Mouse (Mus musculus): ENCODE data around the gene 4930442H23Rik.
A peak's percentile ranks its signal among the peaks of the same experiment; 100 is the strongest.
"Not testable (repeated sequence)": the region's sequence is repeated elsewhere in the genome, so short reads cannot be mapped to it uniquely, and the experiment has no call there.

The 4930442H23Rik gene

DNA sequence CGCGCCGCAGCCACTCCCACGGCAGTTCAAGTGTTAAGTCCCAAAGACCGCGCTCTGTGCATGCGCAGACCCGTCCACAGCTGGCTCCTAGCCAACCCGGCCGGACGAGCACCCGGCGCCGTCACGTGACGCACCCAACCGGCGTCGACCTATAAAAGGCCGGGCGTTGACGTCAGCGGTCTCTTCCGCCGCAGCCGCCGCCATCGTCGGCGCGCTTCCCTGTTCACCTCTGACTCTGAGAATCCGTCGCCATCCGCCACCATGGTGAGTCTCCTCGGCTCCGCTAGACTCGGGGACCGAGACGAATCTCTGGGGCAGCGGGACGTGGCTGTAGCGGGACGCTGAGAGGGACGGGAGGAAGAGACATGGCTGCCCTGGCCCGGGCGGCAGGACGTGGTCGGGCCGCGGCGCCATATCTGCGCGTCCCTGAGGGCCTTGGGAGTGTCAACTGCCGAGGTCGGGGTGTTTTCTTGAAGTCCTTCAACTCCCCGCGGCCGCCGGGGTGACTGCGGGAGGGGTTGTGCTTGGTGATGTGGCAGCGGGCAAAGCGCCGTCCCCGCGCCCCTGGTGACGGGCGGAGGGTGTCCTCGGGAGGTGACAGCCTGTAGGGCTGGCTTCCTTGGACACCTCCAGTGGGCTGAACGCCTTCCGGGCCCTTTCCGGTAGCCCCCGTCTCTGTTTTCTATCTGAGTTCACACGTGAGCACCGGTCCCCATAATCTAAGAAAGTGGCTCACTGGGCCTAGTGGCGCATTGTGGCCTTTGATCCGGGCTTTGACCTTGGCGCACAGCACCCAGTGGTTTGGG is 7.0 kb downstream of the 4930442H23Rik start, which contains the start of gene Eef2:
Eef2 (plus strand) TSS at position 166 of the 806 bp plus-strand sequence.
- peak; percentile 99 for DNase-seq

DNA sequence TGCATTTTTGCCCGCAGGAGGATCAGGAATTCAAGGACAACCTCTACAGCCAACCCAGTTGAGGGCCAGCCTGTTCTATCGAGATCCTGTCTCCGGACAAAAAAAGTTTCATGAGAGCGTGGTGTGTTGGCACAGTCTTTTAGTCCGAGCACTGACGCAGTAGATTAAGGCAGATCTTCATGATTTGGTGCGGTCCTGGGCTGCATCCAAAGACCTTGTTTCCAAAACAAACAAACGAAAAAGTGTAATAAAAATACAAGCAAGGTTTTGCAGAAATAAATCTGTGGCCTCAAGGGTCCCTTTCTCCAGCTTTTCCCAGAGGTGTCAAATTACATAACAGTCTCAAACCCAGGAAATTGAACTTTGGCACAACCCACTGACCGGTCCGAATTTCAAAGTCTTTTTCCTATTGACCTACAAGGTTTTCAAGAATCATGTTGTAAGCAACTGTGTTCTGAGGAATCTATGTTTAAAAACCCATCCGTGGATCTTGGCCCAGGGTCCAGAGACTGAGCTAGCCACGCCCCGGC is 7.6 kb downstream of the 4930442H23Rik start:
- no peak for DNase-seq

DNA sequence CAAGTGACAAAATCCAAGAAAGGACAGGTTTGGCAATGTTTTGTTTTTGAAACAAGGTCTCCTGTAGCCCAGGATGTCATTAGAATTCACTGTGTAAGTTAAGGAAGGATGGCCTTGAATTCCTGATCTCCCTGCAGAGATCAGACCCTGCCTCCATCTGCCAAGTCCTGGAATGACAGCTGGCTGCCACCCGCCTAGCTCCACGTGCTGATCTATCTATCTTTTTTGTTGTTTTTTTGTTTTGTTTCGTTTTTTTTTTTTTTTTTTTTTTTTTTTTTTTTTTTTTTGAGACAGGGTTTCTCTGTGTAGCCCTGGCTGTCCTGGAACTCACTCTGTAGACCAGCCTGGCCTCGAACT is 8.3 kb downstream of the 4930442H23Rik start:
- not testable (repeated sequence) for DNase-seq

DNA sequence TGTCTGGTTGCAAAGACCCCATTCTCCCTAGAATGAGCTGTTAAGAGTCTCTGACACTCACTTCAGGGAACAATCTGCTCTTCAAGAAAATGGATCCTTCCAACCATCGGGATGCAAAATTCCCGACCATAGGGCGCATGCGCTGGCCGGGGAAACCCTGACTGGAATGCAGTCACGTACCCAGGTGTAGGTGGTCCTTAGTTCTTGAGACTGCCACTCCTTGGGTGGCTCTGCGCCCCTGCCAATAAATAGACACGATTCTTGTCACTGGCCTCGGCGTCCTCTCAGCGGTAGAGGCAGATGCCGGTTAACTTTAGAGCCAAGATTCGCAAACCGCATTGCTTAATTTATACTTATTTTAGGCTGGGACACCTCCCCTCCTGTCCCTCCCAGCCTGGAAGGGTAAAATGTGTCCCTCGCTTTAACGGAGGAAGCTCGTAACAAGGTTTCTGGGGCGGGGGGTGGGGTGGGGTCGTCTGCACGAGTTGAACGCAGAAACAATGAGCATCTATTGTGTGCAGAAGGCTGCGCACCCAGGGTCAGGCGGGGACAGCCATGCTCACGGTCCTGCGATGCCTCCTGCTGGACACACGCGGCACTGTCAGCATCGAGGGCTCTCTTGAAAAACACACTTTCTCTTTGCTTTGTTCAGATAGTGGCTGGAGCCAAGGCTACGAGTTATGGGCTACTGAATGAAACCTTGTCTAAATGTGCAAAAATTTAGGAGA is 8.9 kb downstream of the 4930442H23Rik start:
- peak; percentile 95 for DNase-seq

DNA sequence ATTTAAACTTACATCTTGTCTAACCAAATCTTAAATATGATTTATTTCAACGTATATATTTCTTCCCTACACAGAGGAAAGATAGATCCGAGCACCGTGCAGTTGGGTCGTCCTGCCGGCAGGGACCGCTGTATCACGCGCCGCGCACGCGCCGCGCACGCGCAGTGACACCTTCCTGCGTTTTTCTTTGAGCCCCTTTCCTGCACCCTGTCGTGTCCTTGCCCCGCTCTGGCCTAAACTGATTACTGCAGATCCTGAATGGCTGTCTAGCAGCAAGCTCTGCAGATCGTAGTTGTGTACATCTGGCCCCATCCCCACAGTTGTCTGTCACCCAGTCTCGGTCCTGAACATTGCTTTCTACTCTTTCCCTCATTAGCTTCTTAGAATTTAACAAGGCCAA is 10.5 kb downstream of the 4930442H23Rik start:
- peak; percentile 85 for DNase-seq

DNA sequence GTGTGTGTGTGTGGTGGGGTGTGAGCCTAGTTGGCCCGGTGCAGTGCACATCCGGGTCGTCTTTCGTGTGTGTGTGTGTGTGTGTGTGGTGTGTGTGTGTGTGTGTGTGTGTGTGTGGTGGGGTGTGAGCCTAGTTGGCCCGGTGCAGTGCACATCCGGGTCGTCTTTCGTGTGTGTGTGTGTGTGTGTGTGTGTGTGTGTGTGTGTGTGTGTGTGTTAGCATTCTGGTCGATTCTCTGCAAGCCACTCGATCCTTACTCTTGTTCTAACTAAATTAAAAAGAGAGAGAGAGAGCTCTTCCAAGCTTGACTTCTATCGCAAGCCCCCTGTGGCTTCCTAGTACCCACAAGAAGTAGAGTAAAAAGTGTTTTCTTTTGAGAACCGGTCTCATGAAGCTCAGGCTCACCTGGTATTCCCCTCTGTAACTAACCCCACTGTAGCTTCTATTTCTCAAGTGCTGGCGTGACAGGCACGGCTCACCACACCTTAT is 14.2 kb downstream of the 4930442H23Rik start:
- DNase-seq, result peak; percentile 63

DNA sequence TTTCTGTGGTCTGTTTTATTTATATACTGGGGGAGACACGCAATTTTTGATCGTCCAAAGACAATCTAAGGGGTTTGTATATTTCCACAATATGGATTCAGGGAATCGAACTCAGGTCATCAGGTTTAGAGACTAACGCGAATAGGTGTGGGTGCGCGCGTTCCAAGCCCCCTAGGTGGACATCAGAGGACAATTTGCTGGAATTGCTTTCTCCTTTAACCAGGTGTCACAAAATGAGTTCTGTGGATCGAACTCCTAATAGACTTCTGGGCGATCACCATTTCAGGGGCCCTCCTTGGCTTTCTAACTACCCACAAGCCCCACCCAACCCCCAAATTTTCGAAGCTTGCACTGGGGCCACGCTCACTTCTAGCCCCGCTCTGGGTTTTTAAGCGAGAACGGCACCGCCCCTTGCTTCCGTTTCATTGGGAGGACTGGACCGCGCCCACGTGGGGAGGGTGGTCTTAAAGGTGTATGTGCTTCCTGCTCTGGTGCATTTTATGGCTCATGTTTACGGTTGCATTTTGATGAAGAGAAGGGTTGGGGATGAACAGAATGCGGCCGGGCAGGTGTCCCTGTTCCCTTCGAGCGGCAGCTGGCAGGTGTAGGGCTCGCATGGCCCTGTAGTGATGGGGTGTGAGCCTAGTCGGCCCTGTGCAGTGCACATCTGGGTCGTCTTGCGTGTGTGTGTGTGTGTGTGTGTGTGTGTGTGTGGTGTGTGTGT is 15.0 kb downstream of the 4930442H23Rik start:
- DNase-seq, result peak; percentile 86

DNA sequence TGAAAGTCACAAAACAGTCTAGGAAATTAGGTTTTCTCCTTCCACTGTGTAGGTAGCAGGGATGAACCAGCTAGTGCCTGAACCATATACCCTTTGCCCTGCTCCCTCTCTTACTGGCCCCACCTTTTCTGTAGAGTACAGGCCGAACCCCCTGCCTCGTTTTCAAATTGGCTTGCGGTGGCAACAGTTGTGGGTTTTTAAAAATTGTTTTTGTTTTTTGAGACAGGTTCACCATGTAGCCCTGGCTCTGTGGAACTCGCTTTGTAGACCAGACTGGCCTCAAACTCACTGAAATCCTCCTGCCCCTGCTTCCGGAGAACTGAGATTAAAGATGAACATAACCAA is 15.6 kb downstream of the 4930442H23Rik start:
- DNase-seq, result no peak

DNA sequence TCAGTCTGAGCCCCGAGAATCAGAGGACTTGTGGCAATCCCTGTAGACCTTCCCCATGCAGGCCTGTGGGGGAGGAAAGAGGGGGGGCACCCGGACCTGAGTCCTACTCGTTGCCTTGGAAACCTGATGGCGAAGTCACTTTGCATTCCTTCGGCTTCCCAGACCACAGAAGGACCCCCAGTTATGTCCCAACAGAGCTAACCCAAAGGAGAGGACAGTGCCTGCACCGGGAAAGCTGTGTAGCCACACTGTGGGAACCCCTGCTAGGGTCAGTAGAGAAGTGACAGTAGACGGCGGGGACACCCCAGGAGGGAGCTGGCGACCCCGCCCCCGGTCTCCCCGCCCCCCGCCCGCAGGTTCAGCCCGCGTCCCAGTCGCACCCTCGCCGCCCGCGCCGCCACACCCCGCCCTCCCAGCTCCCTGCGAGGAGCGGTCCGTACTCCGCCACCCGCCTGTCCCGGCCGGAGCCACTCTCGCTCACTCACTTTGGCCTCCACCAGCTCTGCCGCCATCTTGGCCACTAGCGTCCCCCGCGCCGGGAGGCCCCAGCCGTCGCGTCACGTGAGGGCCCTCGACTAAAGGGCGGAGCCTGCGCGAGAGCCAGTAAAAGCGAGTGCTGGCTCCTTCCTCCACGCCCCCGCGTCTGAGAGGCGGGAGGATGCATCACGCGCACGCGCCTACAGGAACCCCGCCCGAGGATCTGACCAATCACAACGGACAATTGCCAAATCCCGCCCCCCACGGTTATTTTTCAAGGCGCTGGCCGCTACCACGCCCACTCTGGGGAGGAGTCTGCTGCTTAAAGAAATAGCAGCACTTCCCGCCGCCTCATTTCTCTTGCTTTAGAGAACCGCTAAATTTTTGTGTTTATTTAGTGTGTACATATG is 16.2 kb downstream of the 4930442H23Rik start, which contains the start of gene Pias4:
Pias4 (minus strand) TSS at position 724 of the 887 bp plus-strand sequence.
- peak; percentile 100 for DNase-seq

DNA sequence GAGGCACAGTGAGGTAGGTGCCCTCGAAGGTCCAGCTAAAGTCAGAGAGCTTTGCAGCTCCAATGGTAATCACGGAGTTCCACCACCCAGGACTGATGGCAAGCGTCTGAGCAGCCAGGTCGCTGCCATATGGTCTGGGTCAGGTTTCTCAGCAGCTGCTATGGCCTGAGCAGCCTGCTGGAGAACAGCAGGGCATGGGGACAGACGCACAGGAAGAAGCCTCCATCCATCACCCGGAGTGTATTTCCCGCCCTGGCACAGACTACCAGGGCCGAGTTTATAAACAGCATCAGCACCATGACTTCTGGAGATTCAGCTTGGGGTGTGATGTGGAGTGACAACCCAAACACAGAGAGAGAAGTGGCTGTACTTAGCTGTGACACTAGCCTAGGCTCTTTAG is 18.5 kb downstream of the 4930442H23Rik start:
- peak; percentile 81 for DNase-seq

DNA sequence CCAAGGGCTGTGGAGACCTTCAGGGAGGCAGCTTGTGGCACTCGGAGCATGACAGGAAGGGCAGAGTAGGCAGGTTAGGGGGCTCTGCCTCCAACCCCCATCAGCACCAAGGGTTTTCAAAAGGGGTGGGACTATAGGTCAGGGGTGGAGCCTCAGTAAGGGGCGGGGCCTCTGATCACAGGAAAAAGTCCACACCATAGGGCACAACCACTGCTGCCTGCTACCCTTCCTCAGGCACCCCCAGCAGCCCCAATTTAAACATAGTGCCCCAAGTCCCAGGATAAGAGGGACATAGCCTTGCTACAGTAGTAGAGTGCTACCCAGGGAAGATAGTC is 21.4 kb downstream of the 4930442H23Rik start:
- no peak for DNase-seq

DNA sequence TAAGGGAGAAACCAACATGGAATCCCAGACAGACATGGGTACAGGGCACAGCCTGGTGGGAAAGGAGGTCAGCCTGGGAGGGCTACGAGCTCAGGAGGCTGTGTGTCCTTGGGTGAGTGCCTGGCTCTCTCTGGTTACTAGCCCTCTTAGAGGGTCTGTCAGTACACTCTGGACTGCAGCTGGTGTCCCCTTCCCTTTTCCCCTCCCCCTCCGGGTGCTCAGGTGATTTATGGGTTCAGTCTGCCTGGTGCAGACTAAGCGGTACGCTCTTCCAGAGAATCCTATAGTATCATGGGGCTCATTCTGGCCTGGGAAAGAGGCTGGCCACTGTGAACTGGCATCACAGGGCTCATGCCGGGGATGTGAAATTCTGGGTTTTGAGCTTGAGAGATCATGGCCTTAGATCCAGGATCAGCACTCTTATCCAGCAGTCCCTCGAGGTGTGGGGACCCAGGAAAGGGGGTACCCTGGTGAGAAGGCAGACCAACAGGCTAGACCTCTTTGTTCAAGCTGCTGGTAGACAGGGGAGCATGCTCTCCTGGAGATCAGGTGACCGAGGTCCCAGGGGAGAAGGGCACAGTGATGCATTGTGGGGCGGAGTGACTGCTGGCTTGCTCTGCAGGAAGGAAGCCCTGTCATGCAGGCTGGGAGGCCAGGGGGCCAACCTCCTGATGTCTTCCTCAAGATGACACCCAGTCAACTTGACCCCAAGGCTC is 21.9 kb downstream of the 4930442H23Rik start:
- DNase-seq, result no peak

DNA sequence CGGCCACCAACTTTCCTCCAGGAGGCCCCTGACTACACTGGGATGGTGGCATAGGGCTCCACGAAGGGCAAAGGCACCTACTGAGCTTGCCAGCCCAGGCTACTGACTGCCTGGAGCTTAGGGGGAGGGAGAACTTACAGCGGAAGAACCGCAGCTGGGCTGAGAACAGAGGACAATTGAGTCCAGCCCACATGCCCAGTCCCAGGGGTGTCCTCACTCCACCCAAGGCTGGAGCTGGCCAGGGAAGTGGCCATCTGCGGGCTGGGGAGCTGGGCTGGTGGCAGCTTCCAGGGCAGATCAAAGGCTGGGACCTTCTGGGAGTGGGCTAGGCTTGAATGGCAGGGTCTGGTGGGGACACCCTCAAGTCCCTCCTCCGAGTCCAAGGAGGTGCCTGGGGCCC is 28.9 kb downstream of the 4930442H23Rik start:
- no peak for DNase-seq

DNA sequence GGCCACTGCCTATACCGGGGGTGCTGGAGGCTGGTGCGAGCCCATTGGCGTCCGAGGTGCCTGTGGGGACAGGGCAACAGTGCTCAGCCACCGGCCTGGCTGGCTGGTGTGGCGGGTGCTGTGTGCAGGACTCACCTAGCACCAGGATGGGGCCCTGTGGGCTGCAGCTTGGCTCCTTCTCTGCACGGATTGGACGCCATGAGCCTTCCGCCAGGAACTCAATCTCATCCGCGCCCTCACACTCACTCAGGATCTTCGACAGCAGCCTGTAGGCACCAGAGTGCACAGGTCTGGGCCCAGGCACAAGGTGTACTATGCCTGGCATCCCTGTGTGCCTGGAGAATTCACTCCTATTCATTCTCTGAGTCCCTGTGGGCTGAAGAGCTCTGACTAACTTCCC is 29.3 kb downstream of the 4930442H23Rik start:
- DNase-seq, result no peak

DNA sequence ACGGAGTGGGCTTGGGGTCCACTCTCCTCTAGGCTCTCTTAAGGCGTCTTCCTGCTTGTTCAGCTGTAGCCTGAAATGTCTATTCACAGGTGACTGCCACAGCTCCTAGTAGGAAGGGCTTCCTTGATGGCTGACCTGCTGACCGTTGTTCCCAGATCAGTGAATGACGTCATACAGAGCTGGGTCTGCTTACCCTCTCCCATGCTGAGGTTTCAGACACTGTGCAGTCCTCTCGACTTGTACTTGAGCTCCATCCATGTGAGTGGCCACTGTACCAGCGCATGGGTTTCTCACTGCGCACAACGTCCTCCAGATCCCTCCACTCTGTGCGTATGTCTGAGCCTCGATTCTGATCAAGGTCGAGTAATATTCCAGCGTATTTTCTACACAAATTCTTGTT is 31.0 kb downstream of the 4930442H23Rik start:
- no peak for DNase-seq

DNA sequence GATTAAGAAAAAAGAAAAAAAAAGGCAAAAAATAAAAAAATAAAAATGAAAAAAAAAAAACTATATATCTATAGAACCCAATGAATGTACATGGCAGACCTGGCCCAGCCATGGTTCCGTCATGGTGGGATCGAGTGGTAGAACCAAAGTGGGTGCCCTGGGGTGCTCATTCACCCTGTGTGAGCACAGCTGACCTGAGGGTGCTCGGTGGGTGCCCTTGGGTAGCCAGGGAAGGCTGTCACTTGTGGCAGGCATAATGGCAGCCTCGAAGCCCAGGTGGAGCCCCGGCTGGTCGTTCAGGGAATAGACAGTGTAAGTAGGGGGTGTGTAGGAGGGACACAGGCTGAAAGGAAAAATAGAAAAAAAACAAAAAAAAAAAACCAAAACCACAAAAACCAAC is 32.4 kb downstream of the 4930442H23Rik start:
- no peak for DNase-seq

DNA sequence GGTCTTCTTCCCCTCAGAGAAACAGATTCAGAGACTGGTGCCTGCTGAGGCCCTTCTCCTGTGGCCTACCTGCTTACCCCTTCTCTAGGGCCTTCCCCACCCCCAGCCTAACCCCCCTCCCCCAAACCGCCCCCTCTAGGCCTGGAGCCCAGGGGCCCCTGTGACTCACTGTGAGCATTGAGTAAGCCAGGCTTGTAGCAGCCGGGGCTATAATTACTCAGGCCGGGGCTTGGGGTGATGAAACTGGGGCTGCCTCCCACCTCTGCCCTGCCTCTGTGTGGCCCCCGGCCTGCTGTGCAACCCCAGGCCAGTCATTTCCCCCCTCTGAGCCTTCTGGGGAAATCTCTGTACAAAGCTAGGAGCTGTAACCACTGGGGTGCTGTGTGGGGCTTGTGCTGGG is 37.4 kb downstream of the 4930442H23Rik start:
- no peak for DNase-seq

DNA sequence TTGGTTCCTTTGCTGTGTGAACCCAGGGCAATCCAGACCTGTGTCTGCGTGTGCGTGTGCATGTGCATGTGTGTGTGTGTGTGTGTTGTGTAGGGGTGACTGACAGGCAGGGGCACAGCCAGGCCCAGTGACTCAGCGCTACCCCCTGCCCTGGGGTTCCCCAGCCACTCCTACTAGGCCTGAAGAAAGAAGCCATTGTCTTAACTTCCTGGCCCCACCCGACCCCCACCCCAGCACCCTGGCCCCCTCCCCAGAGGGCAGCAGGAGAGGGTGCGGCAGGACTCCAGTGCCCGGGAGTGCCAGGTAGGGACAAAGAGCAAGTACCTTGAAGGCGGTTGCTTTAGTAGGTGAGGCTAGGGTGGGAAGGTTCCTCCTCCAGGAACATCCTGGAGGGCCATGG is 37.9 kb downstream of the 4930442H23Rik start:
- DNase-seq, result no peak

DNA sequence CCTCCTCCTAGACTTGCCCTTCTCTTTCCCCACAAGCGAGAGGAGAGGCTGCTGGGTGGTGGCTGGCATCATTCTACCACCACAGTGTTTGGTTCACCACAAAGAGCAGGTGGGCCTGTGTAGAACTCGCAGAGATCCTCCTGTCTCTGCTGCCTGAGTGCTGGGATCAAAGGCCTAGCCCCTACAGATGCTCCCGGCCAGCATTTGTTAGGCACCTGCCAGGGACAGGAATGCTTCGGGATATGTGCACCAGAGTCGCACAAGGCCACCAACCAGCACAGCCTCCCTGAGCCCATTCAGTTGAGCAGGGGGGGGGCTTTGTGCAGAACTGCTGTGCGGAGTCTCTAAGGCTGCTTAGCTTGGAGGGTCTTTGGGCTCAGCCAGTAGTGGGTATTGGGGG is 38.3 kb downstream of the 4930442H23Rik start:
- no peak for DNase-seq

DNA sequence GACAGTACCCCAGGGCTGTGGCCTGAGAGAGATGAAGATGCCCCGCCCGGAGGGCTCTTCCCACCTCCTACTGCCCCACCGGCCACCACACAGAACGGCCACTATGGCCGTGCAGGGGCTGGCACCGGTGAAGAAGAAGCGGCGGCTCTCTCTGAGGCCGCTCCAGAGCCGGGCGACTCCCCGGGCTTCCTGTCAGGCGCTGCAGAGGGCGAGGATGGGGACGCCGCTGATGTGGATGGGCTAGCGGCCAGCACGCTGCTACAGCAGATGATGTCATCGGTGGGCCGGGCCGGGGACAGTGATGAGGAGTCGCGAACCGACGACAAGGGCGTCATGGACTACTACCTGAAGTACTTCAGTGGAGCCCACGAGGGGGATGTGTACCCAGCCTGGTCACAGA is 39.0 kb downstream of the 4930442H23Rik start:
- DNase-seq, result no peak

DNA sequence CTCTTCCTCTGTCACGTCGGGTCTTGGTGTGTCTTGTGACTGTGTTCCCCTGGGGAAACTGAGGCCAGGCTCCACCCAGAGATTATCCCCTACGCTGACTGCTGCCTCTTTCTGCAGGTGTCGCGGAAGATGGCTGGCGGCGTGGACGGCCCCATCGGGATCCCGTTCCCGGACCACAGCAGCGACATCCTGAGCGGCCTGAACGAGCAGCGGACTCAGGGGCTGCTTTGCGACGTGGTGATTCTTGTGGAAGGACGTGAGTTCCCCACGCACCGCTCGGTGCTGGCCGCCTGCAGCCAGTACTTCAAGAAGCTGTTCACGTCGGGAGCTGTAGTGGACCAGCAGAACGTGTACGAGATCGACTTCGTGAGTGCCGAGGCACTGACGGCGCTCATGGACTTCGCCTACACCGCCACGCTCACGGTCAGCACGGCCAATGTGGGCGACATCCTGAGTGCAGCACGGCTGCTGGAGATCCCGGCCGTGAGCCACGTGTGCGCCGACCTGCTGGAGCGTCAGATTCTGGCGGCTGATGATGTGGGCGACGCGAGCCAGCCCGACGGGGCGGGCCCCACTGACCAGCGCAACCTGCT is 39.7 kb downstream of the 4930442H23Rik start:
- DNase-seq, result no peak
